Mouse (Mus musculus) brown adipose tissue, adult 24 weeks (tissue): Measurements from ENCODE around the gene Xrcc3. TPM values are rescaled to one million over a fixed set of nuclear protein-coding genes. Genes with fewer than 3 reads are reported as not detected.
A peak's percentile ranks its signal among the peaks of the same experiment; 100 is the strongest.

Experiments used
- H3K27ac ChIP-seq: fragments of 200-500 bp; replicated peaks from 2 replicates; pipeline ENCODE4 v1.5.1; 2012; ENCODE audit warnings: low read depth, mild to moderate bottlenecking, low read length
- H3K4me1 ChIP-seq: fragments of 200-500 bp; 2 replicates; pipeline ENCODE4 v1.6.1; 2012; ENCODE audit warnings: low read length, mixed read lengths; ENCODE audit not compliant: control insufficient read depth, insufficient read depth, insufficient read length
- H3K4me3 ChIP-seq: fragments of 200-500 bp; 2 replicates; pipeline ENCODE4 v1.5.1; 2012; ENCODE audit warnings: low read depth, mild to moderate bottlenecking, low read length, moderate library complexity; ENCODE audit not compliant: insufficient read depth
- polyA plus RNA-seq: library from polyadenylated mRNA; stranded (reverse); fragments of >200 nt; gene quantifications from 2 replicates; pipeline ENCODE4 v1.2.4, GENCODE M21; 2012; ENCODE audit not compliant: missing spikeins, insufficient read depth, insufficient read length

Gene Xrcc3
- polyA plus RNA-seq, result 3.8 and 6.8 TPM in 2 replicates

GRCm38 (mm10) chr12:111813766-111814617, at the start of gene Xrcc3, which contains the start of gene Zfyve21:
Gene Xrcc3 (minus strand): TSS chr12:111813873.
Gene Zfyve21 (plus strand): TSS chr12:111814170.
- Histone ChIP-seq H3K27ac (peak within 1 kb of the TSS; percentile 54), H3K4me3 (peak within 1 kb of the TSS; percentile 78), H3K4me1 (no peaks in the 10 kb centered on the region; the same call in 1 of the 2 replicates)

GRCm38 (mm10) chr12:111855448-111855847, 41.8 kb upstream of the Xrcc3 start:
- no peak overlapping the region for H3K27ac ChIP-seq
- H3K4me1 ChIP-seq, result no peaks in the 10 kb centered on the region
- no peak overlapping the region for H3K4me3 ChIP-seq

GRCm38 (mm10) chr12:111853546-111853945, 39.9 kb upstream of the Xrcc3 start:
- Histone ChIP-seq H3K4me1 (no peaks in the 10 kb centered on the region), H3K4me3 (no peak overlapping the region), H3K27ac (no peak overlapping the region)

DNA sequence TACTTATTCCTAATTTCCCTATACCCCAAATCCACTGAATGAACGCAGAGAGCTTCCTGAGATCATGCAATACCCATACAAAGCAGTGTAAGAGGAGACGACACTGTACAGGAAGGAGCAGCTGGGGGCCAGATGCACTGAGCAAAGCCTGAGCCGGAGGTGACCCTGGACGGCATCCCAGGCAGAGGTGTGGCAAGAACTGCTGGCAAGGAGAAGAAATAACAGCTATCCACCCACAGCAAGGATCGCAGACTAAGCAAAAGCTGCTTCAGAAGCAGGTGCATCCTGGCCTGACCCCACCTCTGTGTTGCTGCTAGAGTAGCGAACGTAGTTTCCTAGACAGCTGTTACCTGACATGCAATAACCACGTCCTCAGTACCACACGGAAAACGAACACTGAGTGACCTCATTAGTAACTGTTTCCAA, 39.4 kb upstream of the Xrcc3 start:
- H3K4me1 ChIP-seq, result no peaks in the 10 kb centered on the region
- no peak overlapping the region for H3K27ac ChIP-seq
- no peak overlapping the region for H3K4me3 ChIP-seq

DNA sequence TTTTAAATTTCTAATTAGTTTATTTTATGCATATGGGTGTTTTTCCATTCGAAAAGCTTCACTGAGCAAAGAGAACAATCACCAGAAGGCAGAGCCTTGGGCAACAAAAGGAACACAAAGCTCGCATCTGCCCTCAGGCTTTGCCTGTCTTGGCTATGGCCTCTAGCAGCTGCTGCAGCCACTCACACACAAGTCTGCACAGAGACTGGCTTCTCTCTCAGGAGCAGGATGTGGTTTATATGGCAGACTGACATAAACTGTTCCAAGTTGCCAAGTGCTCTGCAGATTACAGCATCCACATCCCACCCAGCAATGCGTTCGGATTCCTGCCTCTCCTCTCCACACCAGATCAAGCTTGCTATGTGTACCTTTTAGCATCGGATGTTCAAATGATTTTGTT, 38.1 kb upstream of the Xrcc3 start:
- no peaks in the 10 kb centered on the region for H3K4me1 ChIP-seq
- no peak overlapping the region for H3K27ac ChIP-seq
- no peak overlapping the region for H3K4me3 ChIP-seq

GRCm38 (mm10) chr12:111851235-111851634, 37.6 kb upstream of the Xrcc3 start:
- H3K27ac ChIP-seq, result no peak overlapping the region
- no peaks in the 10 kb centered on the region for H3K4me1 ChIP-seq
- no peak overlapping the region for H3K4me3 ChIP-seq

- Histone ChIP-seq H3K27ac (no peak overlapping the region), H3K4me1 (peaks cover 2% of the 10 kb centered on the region; the same call in 1 of the 2 replicates), H3K4me3 (no peak overlapping the region)
Observed at GRCm38 (mm10) chr12:111848300-111848798, 34.7 kb upstream of the Xrcc3 start.

DNA sequence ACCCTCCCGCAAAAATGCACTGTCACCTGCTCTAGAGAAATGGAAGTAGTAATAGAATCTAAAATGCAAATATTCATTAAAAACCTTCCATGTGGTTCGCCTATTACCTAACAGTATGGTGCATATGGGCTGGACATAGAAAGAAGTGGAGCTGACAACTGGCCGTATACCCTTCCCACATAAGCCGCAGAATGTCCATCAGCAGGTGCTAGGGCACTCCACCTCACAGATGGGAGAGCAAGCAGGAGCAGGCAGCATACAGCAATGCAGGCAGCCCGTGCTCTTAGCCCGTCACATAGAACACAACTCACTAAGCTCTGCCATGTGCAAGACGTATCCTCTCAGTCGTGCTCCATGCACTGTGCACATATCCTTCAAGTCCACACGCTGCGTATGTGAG, 33.1 kb upstream of the Xrcc3 start:
- H3K4me1 ChIP-seq, result peaks cover 2% of the 10 kb centered on the region; the same call in 1 of the 2 replicates
- H3K27ac ChIP-seq, result no peak overlapping the region
- H3K4me3 ChIP-seq, result no peak overlapping the region

- Histone ChIP-seq H3K27ac (no peak overlapping the region), H3K4me1 (peaks cover 2% of the 10 kb centered on the region; the same call in 1 of the 2 replicates), H3K4me3 (no peak overlapping the region)
Observed at GRCm38 (mm10) chr12:111845953-111846352, 32.3 kb upstream of the Xrcc3 start.

GRCm38 (mm10) chr12:111843470-111843869, 29.8 kb upstream of the Xrcc3 start:
- Histone ChIP-seq H3K4me3 (no peak overlapping the region), H3K27ac (no peak overlapping the region), H3K4me1 (peaks cover 2% of the 10 kb centered on the region; the same call in 1 of the 2 replicates)

- Histone ChIP-seq H3K4me3 (no peak overlapping the region), H3K4me1 (peaks cover 2% of the 10 kb centered on the region; the same call in 1 of the 2 replicates), H3K27ac (no peak overlapping the region)
Observed at GRCm38 (mm10) chr12:111842565-111843433, 29.1 kb upstream of the Xrcc3 start.

DNA sequence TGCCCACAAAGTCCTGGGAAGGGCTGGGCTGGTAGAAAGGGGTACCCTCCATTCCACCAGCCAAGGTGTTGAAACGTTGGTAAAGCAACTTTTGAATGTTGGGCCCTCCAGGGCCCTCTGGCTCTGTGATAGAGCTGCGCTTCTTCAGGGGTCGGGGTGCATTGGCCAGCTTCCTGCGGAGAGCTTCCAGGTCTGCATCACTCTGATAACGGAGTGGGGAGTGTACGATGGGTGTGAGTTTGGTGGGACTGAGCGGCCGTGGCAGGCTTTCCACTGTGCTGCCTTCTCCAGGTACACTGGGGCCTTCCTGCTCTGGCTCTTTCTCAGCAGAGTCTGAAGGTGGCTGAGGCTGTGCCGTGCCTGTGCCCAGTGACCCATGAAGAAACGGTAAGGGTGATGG, 19.8 kb upstream of the Xrcc3 start:
- Histone ChIP-seq H3K27ac (no peak overlapping the region), H3K4me3 (no peak overlapping the region), H3K4me1 (no peaks in the 10 kb centered on the region)

DNA sequence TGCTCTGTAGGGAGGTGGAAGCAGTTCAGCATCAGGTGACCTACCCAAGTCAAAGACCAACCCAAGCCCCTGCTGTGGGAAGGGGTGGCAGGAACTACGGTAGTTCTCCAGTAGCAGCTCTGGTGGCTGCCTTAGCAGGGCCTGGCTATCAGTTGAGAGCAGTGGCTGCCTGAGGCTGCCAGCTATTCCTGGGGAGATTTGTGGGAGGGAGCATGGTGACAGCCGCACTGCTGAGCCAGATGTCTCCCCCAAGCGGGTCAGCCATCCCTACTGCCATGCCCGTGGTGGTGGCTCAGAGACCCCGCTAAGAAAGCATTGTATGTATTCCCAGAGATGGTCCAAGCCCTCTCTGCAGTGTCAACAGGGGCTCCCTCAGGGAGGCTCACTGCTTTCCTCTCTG, 19.0 kb upstream of the Xrcc3 start:
- Histone ChIP-seq H3K4me3 (no peak overlapping the region), H3K4me1 (no peaks in the 10 kb centered on the region), H3K27ac (no peak overlapping the region)

- no peaks in the 10 kb centered on the region for H3K4me1 ChIP-seq
- no peak overlapping the region for H3K4me3 ChIP-seq
- H3K27ac ChIP-seq, result no peak overlapping the region
Observed at GRCm38 (mm10) chr12:111830375-111830774, 16.7 kb upstream of the Xrcc3 start.

DNA sequence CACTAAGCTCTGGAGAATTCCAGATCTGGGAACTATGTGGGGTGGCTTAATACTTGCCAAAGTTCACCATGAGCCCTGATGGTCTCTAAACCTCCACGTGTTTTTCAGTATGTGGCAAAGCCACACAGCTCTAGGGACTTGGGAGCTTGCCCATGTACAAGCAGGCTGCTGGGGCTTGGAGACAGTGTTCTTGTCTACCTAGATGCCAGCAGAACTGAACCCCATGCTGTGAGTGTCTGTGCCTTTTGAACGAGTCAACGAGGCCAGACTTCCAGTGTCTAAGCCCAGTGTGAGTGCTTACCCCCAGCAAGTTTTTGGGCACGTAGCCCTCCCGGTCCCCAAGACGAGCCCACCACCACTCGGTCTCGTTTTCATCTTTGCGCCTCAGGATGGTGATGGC, 16.3 kb upstream of the Xrcc3 start:
- Histone ChIP-seq H3K4me3 (no peak overlapping the region), H3K27ac (no peak overlapping the region), H3K4me1 (no peaks in the 10 kb centered on the region)
